Comparison of ENCODE assay signal across 8 mouse cellular contexts in genomic region chr11:95533484-95534160, GRCm38 (mm10). TPM values are rescaled to one million over a fixed set of nuclear protein-coding genes. Genes with fewer than 3 reads are reported as not detected.
DNase-seq lines count a peak whose midpoint lies in the region; ATAC-seq and TF ChIP-seq lines count a peak whose summit lies in the region.

No protein-coding gene starts in this region.

- no peaks in the 10 kb centered on the region for H3K9me3 ChIP-seq in intestine, postnatal 0 days (ENCODE audit: control insufficient read depth)
- H3K9me3 ChIP-seq in midbrain, embryonic 12.5 days, result no peaks in the 10 kb centered on the region

- H3K27ac ChIP-seq in intestine, postnatal 0 days (ENCODE audit: low read depth, low read length), result no peak overlapping the region
- no peak overlapping the region for H3K27ac ChIP-seq in midbrain, embryonic 12.5 days (replicated peaks)

- peak; percentile 100 for TF ChIP-seq CTCF in intestine, postnatal 0 days (IDR thresholded peaks at IDR 0.05; ENCODE audit: low read depth)

- peak; percentile 72 for ATAC-seq in granulocyte monocyte progenitor cell, adult 5-6 weeks (replicated peaks; ENCODE audit: poor library complexity, severe bottlenecking)
- ATAC-seq in intestine, postnatal 0 days, result peak; percentile 66
- peak; percentile 76; the same call in 1 of the 2 replicates for ATAC-seq in midbrain, embryonic 12.5 days (ENCODE audit: low FRiP score, low read depth)

- no peaks in the 10 kb centered on the region for H3K36me3 ChIP-seq in intestine, postnatal 0 days (ENCODE audit: control insufficient read depth, insufficient read depth)
- H3K36me3 ChIP-seq in midbrain, embryonic 12.5 days, result no peaks in the 10 kb centered on the region

- intact Hi-C loops in left cerebral cortex, postnatal 4 days (cut with DNase I), result loop anchor here (2.0 to 5.0 kb wide), 2 partner anchors 54 to 115 kb away; partner anchors contain the start of gene Ngfr

- H3K9ac ChIP-seq in intestine, postnatal 0 days (ENCODE audit: low read depth, low read length), result no peak overlapping the region
- no peak overlapping the region for H3K9ac ChIP-seq in midbrain, embryonic 12.5 days (replicated peaks)

- peak; percentile 98 for DNase-seq in adrenal gland, postnatal 10 days
- DNase-seq in embryo, embryonic 9.5 days (ENCODE audit: extremely low spot score), result peak; percentile 93
- DNase-seq in left cerebral cortex, postnatal 4 days, result peak; percentile 95
- DNase-seq in skeletal muscle tissue, adult 2 months (ENCODE audit: low read depth, low spot score), result peak; percentile 84
- peak; percentile 77 for DNase-seq in yolk sac, embryonic 10.5 days (ENCODE audit: low spot score)

- no peaks in the 10 kb centered on the region for H3K27me3 ChIP-seq in intestine, postnatal 0 days (replicated peaks; ENCODE audit: control insufficient read depth, insufficient read depth, low read length)
- H3K27me3 ChIP-seq in midbrain, embryonic 12.5 days, result peaks cover 25% of the 10 kb centered on the region

- WGBS in intestine, postnatal 0 days, result 23% methylated on average over 24 of the region's 24 CpGs
- 24% methylated on average over 24 of the region's 24 CpGs for WGBS in midbrain, embryonic 12.5 days

- no peak overlapping the region for H3K4me3 ChIP-seq in intestine, postnatal 0 days (ENCODE audit: low read depth, low read length)
- H3K4me3 ChIP-seq in midbrain, embryonic 12.5 days, result 0 out of 2 replicates have a peak overlapping the region, but pooled peaks have one; percentile 3

- peak overlapping the region; percentile 30; the same call in 1 of the 2 replicates for H3K4me2 ChIP-seq in intestine, postnatal 0 days (replicated peaks; ENCODE audit: low read depth)
- H3K4me2 ChIP-seq in midbrain, embryonic 12.5 days (replicated peaks), result peak overlapping the region; percentile 33

- H3K4me1 ChIP-seq in intestine, postnatal 0 days (replicated peaks; ENCODE audit: control insufficient read depth, insufficient read depth, low read length), result no peaks in the 10 kb centered on the region
- H3K4me1 ChIP-seq in midbrain, embryonic 12.5 days, result peaks cover 3% of the 10 kb centered on the region; the same call in 1 of the 2 replicates

RNA-seq across cellular contexts. Expression of gene Nxph3, which starts 19.3 kb away (rescaled TPM):
- 1 to 10 TPM; 2.3 to 2.4 TPM for total RNA-seq in adrenal gland, postnatal 10 days (2021)
- total RNA-seq in granulocyte monocyte progenitor cell, adult 5-6 weeks (2014; fragmentation: Nextera tagmentation), result not detected in 2 replicates
- not detected in 2 replicates for total RNA-seq in granulocyte monocyte progenitor cell, adult 5-6 weeks (2017)
- 0.22 and 0.43 TPM in 2 replicates for polyA plus RNA-seq in intestine, postnatal 0 days (2015; fragmentation: Nextera tagmentation; extraction: Ambion mirVana)
- total RNA-seq in left cerebral cortex, postnatal 4 days (2021), result 10 to 100 TPM; 40.2 to 44.0 TPM
- polyA plus RNA-seq in midbrain, embryonic 12.5 days (2016; fragmentation: Nextera tagmentation; extraction: Ambion mirVana), result 0.68 and 0.77 TPM in 2 replicates

RNA-seq across cellular contexts. Expression of gene Ngfr, which starts 53.9 kb away (rescaled TPM):
- total RNA-seq in adrenal gland, postnatal 10 days (2021), result 10 to 100 TPM; 12.6 to 23.8 TPM
- not detected in 2 replicates for total RNA-seq in granulocyte monocyte progenitor cell, adult 5-6 weeks (2014; fragmentation: Nextera tagmentation)
- total RNA-seq in granulocyte monocyte progenitor cell, adult 5-6 weeks (2017), result not detected in 2 replicates
- polyA plus RNA-seq in intestine, postnatal 0 days (2015; fragmentation: Nextera tagmentation; extraction: Ambion mirVana), result 7.2 and 7.4 TPM in 2 replicates
- 1 to 10 TPM; 4.2 to 8.1 TPM for total RNA-seq in left cerebral cortex, postnatal 4 days (2021)
- 21.7 and 24.0 TPM in 2 replicates for polyA plus RNA-seq in midbrain, embryonic 12.5 days (2016; fragmentation: Nextera tagmentation; extraction: Ambion mirVana)

Comparison
In these comparisons a context has a peak if more than half of its experiments do, and no peak if none do; other contexts are left out.
1. RNA of gene Nxph3, which starts 19.3 kb away (total RNA-seq): 40.2 to 44.0 TPM in left cerebral cortex, postnatal 4 days; 2.3 to 2.4 TPM in adrenal gland, postnatal 10 days and not detected in granulocyte monocyte progenitor cell, adult 5-6 weeks; every median in the first group is over 10 times any median in the second.
2. RNA of gene Ngfr, which starts 53.9 kb away (total RNA-seq): 12.6 to 23.8 TPM in adrenal gland, postnatal 10 days and 4.2 to 8.1 TPM in left cerebral cortex, postnatal 4 days; not detected in granulocyte monocyte progenitor cell, adult 5-6 weeks; every median in the first group is over 4 times any median in the second.
3. Peak in every context shown above with its lines, with median percentiles within 50 percentile points of each other: DNase-seq and ATAC-seq.